In genomic region chr15:79893824-79894123, GRCm38 (mm10) we compare ENCODE assay signal across 12 mouse cellular contexts. TPM values are rescaled to one million over a fixed set of nuclear protein-coding genes. Genes with fewer than 3 reads are reported as not detected.
DNase-seq lines count a peak whose midpoint lies in the region; ATAC-seq and TF ChIP-seq lines count a peak whose summit lies in the region.
"Had no signal": no experiment of that assay in that cellular context is flagged by ENCODE, and none has a peak within 500 bp of the region (broad histone marks: within the 10 kb centered on the region; RNA-seq: fewer than 3 reads in every experiment).

No protein-coding gene starts in this region.

- no peak for TF ChIP-seq CTCF in lung, adult 2 months (IDR thresholded peaks at IDR 0.05; ENCODE audit: insufficient read depth, low read length)

- intact Hi-C loops in left cerebral cortex, postnatal 10 days (cut with DNase I): no loop called here

- H3K27me3 ChIP-seq in embryonic facial prominence, embryonic 13.5 days: peaks cover 38% of the 10 kb centered on the region
- H3K27me3 ChIP-seq in embryonic facial prominence, embryonic 10.5 days (replicated peaks; ENCODE audit: low read depth, poor library complexity, severe bottlenecking): peaks cover 41% of the 10 kb centered on the region

- no peak overlapping the region for H3K4me3 ChIP-seq in embryonic facial prominence, embryonic 13.5 days
- H3K4me3 ChIP-seq in embryonic facial prominence, embryonic 10.5 days: no peak overlapping the region
- H3K4me3 ChIP-seq in lung, adult 2 months (replicated peaks; ENCODE audit: extremely low read depth, low read depth, low read length): peak overlapping the region; percentile 20
- H3K4me3 ChIP-seq: midbrain, embryonic 12.5 days had no signal

- no peaks in the 10 kb centered on the region for H3K36me3 ChIP-seq in embryonic facial prominence, embryonic 13.5 days
- no peaks in the 10 kb centered on the region for H3K36me3 ChIP-seq in embryonic facial prominence, embryonic 10.5 days (replicated peaks)
- H3K36me3 ChIP-seq: midbrain, embryonic 12.5 days had no signal

- H3K9me3 ChIP-seq in embryonic facial prominence, embryonic 13.5 days: no peaks in the 10 kb centered on the region
- no peaks in the 10 kb centered on the region for H3K9me3 ChIP-seq in embryonic facial prominence, embryonic 10.5 days
- H3K9me3 ChIP-seq: midbrain, embryonic 12.5 days had no signal

- no peak overlapping the region for H3K9ac ChIP-seq in embryonic facial prominence, embryonic 13.5 days
- H3K9ac ChIP-seq: midbrain, embryonic 12.5 days had no signal

- ATAC-seq in embryonic facial prominence, embryonic 13.5 days (ENCODE audit: insufficient number of reproducible peaks, insufficient read depth, low FRiP score, low TSS enrichment, low read depth): no peak
- peak; percentile 52 for ATAC-seq in erythroid progenitor cell, adult 5-6 weeks (replicated peaks; ENCODE audit: low FRiP score, poor library complexity, severe bottlenecking)
- ATAC-seq in megakaryocyte-erythroid progenitor cell, adult 5-6 weeks (replicated peaks; ENCODE audit: low FRiP score, low TSS enrichment, poor library complexity, severe bottlenecking): peak; percentile 56

- peaks cover 13% of the 10 kb centered on the region for H3K4me1 ChIP-seq in embryonic facial prominence, embryonic 13.5 days
- H3K4me1 ChIP-seq in embryonic facial prominence, embryonic 10.5 days: peaks cover 30% of the 10 kb centered on the region
- peaks cover 29% of the 10 kb centered on the region for H3K4me1 ChIP-seq in lung, adult 2 months (ENCODE audit: control insufficient read depth, insufficient read depth, low read length)

- no peak for DNase-seq in embryonic facial prominence, embryonic 10.5 days (ENCODE audit: low spot score)
- no peak for DNase-seq in lung, adult 2 months
- DNase-seq in lung, postnatal 14 days: no peak
- DNase-seq in left cerebral cortex, postnatal 10 days (ENCODE audit: extremely low spot score in 1 of 2, low spot score in 2 of 2): no peak
- DNase-seq in adrenal gland, postnatal 25 days: no peak
- DNase-seq: gastrocnemius, postnatal 10 days had no signal

- H3K27ac ChIP-seq in embryonic facial prominence, embryonic 13.5 days: no peak overlapping the region
- H3K27ac ChIP-seq in embryonic facial prominence, embryonic 10.5 days (replicated peaks): no peak overlapping the region
- H3K27ac ChIP-seq: midbrain, embryonic 12.5 days had no signal

- 25% methylated on average over 3 of the region's 3 CpGs for WGBS in embryonic facial prominence, embryonic 13.5 days
- 47% methylated on average over 3 of the region's 3 CpGs for WGBS in embryonic facial prominence, embryonic 10.5 days
- WGBS in lung, adult 2 months: 37% methylated on average over 3 of the region's 3 CpGs

- no peak for TF ChIP-seq POLR2A in lung, adult 2 months (IDR thresholded peaks at IDR 0.05; ENCODE audit: borderline replicate concordance, extremely low read depth, low read depth, low read length)

- peak overlapping the region; percentile 7; the same call in 1 of the 2 replicates for H3K4me2 ChIP-seq in embryonic facial prominence, embryonic 13.5 days
- H3K4me2 ChIP-seq: midbrain, embryonic 12.5 days had no signal

RNA-seq across cellular contexts. Expression of gene Apobec3, which starts 2.3 kb away (rescaled TPM):
- 11.0 and 13.1 TPM in 2 replicates for polyA plus RNA-seq in embryonic facial prominence, embryonic 13.5 days (2015; fragmentation: Nextera tagmentation; extraction: Ambion mirVana)
- polyA plus RNA-seq in embryonic facial prominence, embryonic 10.5 days (2016; fragmentation: Nextera tagmentation; extraction: Ambion mirVana): 7.7 and 8.4 TPM in 2 replicates
- 29.7 and 36.7 TPM in 2 replicates for polyA plus RNA-seq in lung, adult 2 months (2012; rRNA removed)
- 229 and 314 TPM in 2 replicates for total RNA-seq in erythroid progenitor cell, adult 5-6 weeks (2015; ENCODE audit: low replicate concordance)
- total RNA-seq in erythroid progenitor cell, adult 5-6 weeks (2017; ENCODE audit: low replicate concordance): 185 and 259 TPM in 2 replicates
- 243 and 293 TPM in 2 replicates for total RNA-seq in megakaryocyte-erythroid progenitor cell, adult 5-6 weeks (2014; fragmentation: Nextera tagmentation)
- 135 and 175 TPM in 2 replicates for total RNA-seq in megakaryocyte-erythroid progenitor cell, adult 5-6 weeks (2017)
- total RNA-seq in left cerebral cortex, postnatal 10 days (2021): 1 to 10 TPM; 4.4 to 4.7 TPM
- 17.5 and 25.0 TPM in 2 replicates for total RNA-seq in adrenal gland, postnatal 25 days (2021)

RNA-seq across cellular contexts. Expression of gene Cbx6, which starts 59.3 kb away (rescaled TPM):
- 54.7 and 56.7 TPM in 2 replicates for polyA plus RNA-seq in embryonic facial prominence, embryonic 13.5 days (2015; fragmentation: Nextera tagmentation; extraction: Ambion mirVana)
- polyA plus RNA-seq in embryonic facial prominence, embryonic 10.5 days (2016; fragmentation: Nextera tagmentation; extraction: Ambion mirVana): 16.1 and 18.1 TPM in 2 replicates
- 87.3 and 94.1 TPM in 2 replicates for polyA plus RNA-seq in lung, adult 2 months (2012; rRNA removed)
- 13.8 and 20.2 TPM in 2 replicates for total RNA-seq in erythroid progenitor cell, adult 5-6 weeks (2015; ENCODE audit: low replicate concordance)
- 21.8 and 38.9 TPM in 2 replicates for total RNA-seq in erythroid progenitor cell, adult 5-6 weeks (2017; ENCODE audit: low replicate concordance)
- 25.1 and 25.6 TPM in 2 replicates for total RNA-seq in megakaryocyte-erythroid progenitor cell, adult 5-6 weeks (2014; fragmentation: Nextera tagmentation)
- 14.4 and 36.7 TPM in 2 replicates for total RNA-seq in megakaryocyte-erythroid progenitor cell, adult 5-6 weeks (2017)
- 100 to 1,000 TPM; 271 to 289 TPM for total RNA-seq in left cerebral cortex, postnatal 10 days (2021)
- total RNA-seq in adrenal gland, postnatal 25 days (2021): 55.3 and 73.0 TPM in 2 replicates

RNA-seq across cellular contexts. Expression of gene Npcd, which starts 59.7 kb away (rescaled TPM):
- 0.32 and 0.39 TPM in 2 replicates for polyA plus RNA-seq in embryonic facial prominence, embryonic 13.5 days (2015; fragmentation: Nextera tagmentation; extraction: Ambion mirVana)
- not detected in 2 replicates for polyA plus RNA-seq in embryonic facial prominence, embryonic 10.5 days (2016; fragmentation: Nextera tagmentation; extraction: Ambion mirVana)
- 0.50 and 1.4 TPM in 2 replicates for polyA plus RNA-seq in lung, adult 2 months (2012; rRNA removed)
- total RNA-seq in erythroid progenitor cell, adult 5-6 weeks (2015; ENCODE audit: low replicate concordance): not detected in 2 replicates
- not detected in 2 replicates for total RNA-seq in erythroid progenitor cell, adult 5-6 weeks (2017; ENCODE audit: low replicate concordance)
- not detected in 2 replicates for total RNA-seq in megakaryocyte-erythroid progenitor cell, adult 5-6 weeks (2014; fragmentation: Nextera tagmentation)
- not detected in 2 replicates for total RNA-seq in megakaryocyte-erythroid progenitor cell, adult 5-6 weeks (2017)
- total RNA-seq in left cerebral cortex, postnatal 10 days (2021): 10 to 100 TPM; 12.5 to 12.9 TPM
- 1.7 and 2.6 TPM in 2 replicates for total RNA-seq in adrenal gland, postnatal 25 days (2021)
- total RNA-seq: neutrophil, adult 5-6 weeks had no signal
- polyA plus RNA-seq: intestine, embryonic 14.5 days had no signal
